Mouse (Mus musculus) liver, embryonic 15.5 days (tissue): ENCODE data around the gene Slc25a26. TPM values are rescaled to one million over a fixed set of nuclear protein-coding genes. Genes with fewer than 3 reads are reported as not detected.

Experiments
- ATAC-seq: fragments of 200-750 bp; cut with Nextera tagmentation; 2 replicates; pipeline ENCODE4 v1.8.0; 2017; ENCODE audit warnings: moderate number of reproducible peaks, mild to moderate bottlenecking, moderate library complexity; ENCODE audit not compliant: insufficient read depth
- H3K27ac ChIP-seq: fragments of 300-500 bp; sonication (generic); replicated peaks from 2 replicates; pipeline ENCODE4 v1.5.1; 2015; ENCODE audit warnings: mild to moderate bottlenecking, inconsistent platforms
- H3K27me3 ChIP-seq: fragments of 300-500 bp; sonication (generic); 2 replicates; pipeline ENCODE4 v1.6.1; 2015; ENCODE audit warnings: mild to moderate bottlenecking, inconsistent platforms
- H3K36me3 ChIP-seq: fragments of 300-500 bp; sonication (generic); replicated peaks from 2 replicates; pipeline ENCODE4 v1.6.1; 2015; ENCODE audit warnings: moderate library complexity, mild to moderate bottlenecking, inconsistent platforms
- H3K4me1 ChIP-seq: fragments of 300-500 bp; sonication (generic); replicated peaks from 2 replicates; pipeline ENCODE4 v1.6.1; 2015; ENCODE audit warnings: inconsistent platforms
- H3K4me2 ChIP-seq: fragments of 300-500 bp; sonication (generic); 2 replicates; pipeline ENCODE4 v1.6.1; 2015; ENCODE audit warnings: moderate library complexity, mild to moderate bottlenecking, inconsistent platforms
- H3K4me3 ChIP-seq: fragments of 300-500 bp; sonication (generic); replicated peaks from 2 replicates; pipeline ENCODE4 v1.5.1; 2015; ENCODE audit warnings: mild to moderate bottlenecking, inconsistent platforms
- H3K9ac ChIP-seq: fragments of 300-500 bp; sonication (generic); 2 replicates; pipeline ENCODE4 v1.6.1; 2015; ENCODE audit warnings: moderate library complexity, mild to moderate bottlenecking, inconsistent platforms
- H3K9me3 ChIP-seq: fragments of 300-500 bp; sonication (generic); replicated peaks from 2 replicates; pipeline ENCODE4 v1.6.1; 2016; ENCODE audit warnings: inconsistent platforms
- WGBS: fragments of 180-500 bp; shearing (Covaris S2); methylation state at CpG from one replicate; pipeline ENCODE4 v1.1.7; 2015; ENCODE audit warnings: mixed read lengths; ENCODE audit not compliant: insufficient replicate concordance; 5-methylcytosine and 5-hydroxymethylcytosine counted together
- microRNA-seq: library from miRNA; unstranded; fragments of <30 nt; microRNA quantifications from one replicate; pipeline ENCODE4, GENCODE M21; 2016
- polyA plus RNA-seq: library from polyadenylated mRNA; unstranded; fragments of >200 nt; fragmentation: Nextera tagmentation; extraction: Ambion mirVana; gene quantifications from 2 replicates; pipeline ENCODE4 v1.2.1, GENCODE M21; 2015

Gene Slc25a26
- polyA plus RNA-seq, 1 experiment from 2014 or later = 2.5 TPM

GRCm38 (mm10) chr6:94652659-94653213 lies 152.6 kb downstream of the Slc25a26 start:
- no peak overlapping the region for H3K27ac ChIP-seq
- H3K9me3 ChIP-seq = no peaks in the 10 kb centered on the region
- H3K4me3 ChIP-seq = no peak overlapping the region
- H3K9ac ChIP-seq = no peak overlapping the region
- 59% methylated on average over 6 of the region's 6 CpGs for WGBS
- H3K4me1 ChIP-seq = peaks cover 14% of the 10 kb centered on the region; the same call in 1 of the 2 replicates
- no peaks in the 10 kb centered on the region for H3K27me3 ChIP-seq
- H3K4me2 ChIP-seq = no peak overlapping the region
- H3K36me3 ChIP-seq = no peaks in the 10 kb centered on the region
- ATAC-seq = no peak

DNA sequence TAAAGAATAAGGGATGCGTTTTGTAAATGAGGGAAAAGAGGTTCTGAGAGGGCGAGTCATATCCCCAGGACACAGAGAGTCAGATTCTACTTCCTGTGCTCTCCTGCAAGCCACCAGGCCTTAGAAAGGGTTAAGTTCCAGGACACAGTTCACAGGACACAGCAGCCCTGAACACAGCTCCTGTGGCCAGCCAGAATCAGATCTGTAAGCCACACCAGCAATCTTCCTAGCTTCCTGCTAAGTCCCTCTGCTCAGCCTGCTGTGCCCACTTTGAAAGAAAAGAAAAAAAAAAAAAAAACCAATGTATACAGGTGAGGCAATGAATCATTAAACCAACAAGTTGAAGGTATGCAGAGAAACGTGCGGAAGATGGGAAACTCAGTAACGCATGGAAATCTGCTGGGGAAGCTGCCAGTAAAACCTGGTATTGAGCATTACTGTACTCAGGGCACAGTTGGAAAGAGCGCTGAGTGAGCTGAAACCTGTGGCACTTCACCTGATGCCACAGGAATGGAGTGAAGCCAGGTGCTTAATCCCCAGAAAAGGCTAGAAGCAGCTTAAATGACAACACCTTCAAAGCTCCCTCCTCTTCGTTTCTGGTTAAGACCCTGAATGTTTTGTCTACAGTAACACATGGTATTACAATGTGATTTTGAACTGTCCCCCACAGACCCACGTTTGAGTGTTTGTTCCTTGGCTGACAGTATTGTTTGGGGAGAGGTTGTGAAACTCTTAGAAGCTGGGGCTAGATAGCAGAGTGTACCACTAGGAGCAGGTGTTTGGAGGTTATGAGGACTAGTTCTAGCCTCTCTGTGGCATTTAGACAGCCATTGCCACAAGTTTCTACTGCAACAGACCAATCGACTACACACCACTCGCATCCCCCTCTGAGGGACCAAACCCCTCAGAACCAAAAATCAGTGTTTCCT lies 153.5 kb downstream of the Slc25a26 start:
- no peak overlapping the region for H3K27ac ChIP-seq
- H3K9me3 ChIP-seq = no peaks in the 10 kb centered on the region
- ATAC-seq = no peak
- no peaks in the 10 kb centered on the region for H3K36me3 ChIP-seq
- H3K27me3 ChIP-seq = no peaks in the 10 kb centered on the region; the same call in 1 of the 2 replicates
- H3K4me1 ChIP-seq = peaks cover 11% of the 10 kb centered on the region; the same call in 1 of the 2 replicates
- no peak overlapping the region for H3K9ac ChIP-seq
- H3K4me3 ChIP-seq = no peak overlapping the region
- 51% methylated on average over 10 of the region's 10 CpGs for WGBS
- no peak overlapping the region for H3K4me2 ChIP-seq

Small RNA genes within 50 kb of the gene (microRNA-seq; reads per million reads assigned to microRNA genes)
- gene Mir7041 = not detected

Other genes starting within 250 kb of the Slc25a26 start
- gene Magi1, start 216.4 kb upstream of the Slc25a26 start, polyA plus RNA-seq = 1.1 TPM in 2 replicates
- gene Lrig1, start 199.8 kb downstream of the Slc25a26 start, polyA plus RNA-seq = 2.7 and 4.5 TPM in 2 replicates